Mouse (Mus musculus) ES-Bruce4 (cell line): ENCODE measurements at regions not wholly inside any gene's neighbourhood (a gene's known extent, or its start where the extent isn't known, plus 50 kb on each side); places are given as distances from the start of the nearest gene placed in this dataset.

Source experiments
- H3K27ac ChIP-seq: 2 replicates; pipeline ENCODE4 v1.5.1; 2012; ENCODE audit warnings: low read length, inconsistent platforms; ENCODE audit not compliant: insufficient read depth
- H3K27me3 ChIP-seq: 2 replicates; pipeline ENCODE4 v1.6.1; 2012; ENCODE audit warnings: mild to moderate bottlenecking, low read length, inconsistent platforms; ENCODE audit not compliant: control insufficient read depth, poor library complexity, insufficient read depth, severe bottlenecking
- H3K36me3 ChIP-seq: 2 replicates; pipeline ENCODE4 v1.6.1; 2012; ENCODE audit warnings: inconsistent platforms, mild to moderate bottlenecking, low read length, moderate library complexity; ENCODE audit not compliant: control insufficient read depth, poor library complexity, insufficient read depth, severe bottlenecking
- H3K4me1 ChIP-seq: one replicate; pipeline ENCODE4 v1.8.1; 2011; ENCODE audit warnings: low read length; ENCODE audit not compliant: control insufficient read depth, insufficient read depth
- H3K4me3 ChIP-seq: 2 replicates; pipeline ENCODE4 v1.5.1; 2011; ENCODE audit warnings: low read depth, mild to moderate bottlenecking, low read length
- H3K9ac ChIP-seq: 2 replicates; pipeline ENCODE4 v1.6.1; 2012; ENCODE audit warnings: low read depth, mild to moderate bottlenecking, inconsistent platforms; ENCODE audit not compliant: poor library complexity, severe bottlenecking
- H3K9me3 ChIP-seq: replicated peaks from 2 replicates; pipeline ENCODE4 v1.6.1; 2012; ENCODE audit warnings: mild to moderate bottlenecking, low read length, inconsistent platforms; ENCODE audit not compliant: control insufficient read depth, poor library complexity, insufficient read depth, severe bottlenecking
- CTCF ChIP-seq: IDR thresholded peaks from one replicate; pipeline ENCODE4 v1.8.1; 2011; ENCODE audit warnings: low read depth, low read length
- EP300 ChIP-seq: IDR thresholded peaks from 2 replicates; pipeline ENCODE4 v1.6.1; 2011; ENCODE audit warnings: low read depth, low read length; ENCODE audit not compliant: insufficient read depth
- POLR2A ChIP-seq: IDR thresholded peaks from one replicate; pipeline ENCODE4 v1.8.1; 2011; ENCODE audit warnings: low read length; ENCODE audit not compliant: insufficient read depth

- Histone ChIP-seq H3K9me3 (no peaks in the 10 kb centered on the region), H3K27me3 (no peaks in the 10 kb centered on the region), H3K27ac (no peak overlapping the region), H3K9ac (no peak overlapping the region), H3K36me3 (no peaks in the 10 kb centered on the region), H3K4me3 (no peak overlapping the region), H3K4me1 (no peaks in the 10 kb centered on the region)
- TF ChIP-seq POLR2A (no peak), CTCF (no peak), EP300 (no peak)
These were observed 86.3 kb downstream of the Hhipl2 start for GRCm38 (mm10) chr1:183504103-183504841.

- Histone ChIP-seq H3K4me1 (no peaks in the 10 kb centered on the region), H3K36me3 (no peaks in the 10 kb centered on the region), H3K9me3 (no peaks in the 10 kb centered on the region), H3K4me3 (no peak overlapping the region), H3K9ac (no peak overlapping the region), H3K27me3 (no peaks in the 10 kb centered on the region), H3K27ac (no peak overlapping the region)
- no peak for TF ChIP-seq POLR2A
- TF ChIP-seq CTCF = no peak
- no peak for TF ChIP-seq EP300
These were observed 89.9 kb downstream of the Hhipl2 start for GRCm38 (mm10) chr1:183507893-183508292.

DNA sequence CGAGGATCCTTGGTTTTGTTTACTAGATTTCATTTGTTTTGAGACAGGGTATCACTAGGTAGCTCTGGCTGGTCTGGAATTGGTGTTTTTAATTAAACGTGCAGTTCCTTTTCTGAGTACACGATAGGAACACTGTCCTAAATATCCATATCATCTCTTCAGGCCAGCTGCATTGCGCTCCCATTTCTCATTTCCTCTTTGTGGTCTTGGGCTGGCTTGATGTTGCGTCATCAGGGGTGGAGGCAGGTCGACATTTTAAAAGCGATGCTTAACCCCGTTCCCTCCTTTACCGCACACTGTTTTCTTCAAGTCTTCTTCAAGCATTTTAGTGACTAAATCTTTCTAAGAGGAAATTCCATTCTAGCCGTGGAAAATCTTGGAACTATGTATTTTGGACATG lies 92.7 kb downstream of the Hhipl2 start:
- no peak overlapping the region for H3K4me3 ChIP-seq
- H3K9me3 ChIP-seq = no peaks in the 10 kb centered on the region
- TF ChIP-seq POLR2A = no peak
- no peak for TF ChIP-seq CTCF
- TF ChIP-seq EP300 = no peak

DNA sequence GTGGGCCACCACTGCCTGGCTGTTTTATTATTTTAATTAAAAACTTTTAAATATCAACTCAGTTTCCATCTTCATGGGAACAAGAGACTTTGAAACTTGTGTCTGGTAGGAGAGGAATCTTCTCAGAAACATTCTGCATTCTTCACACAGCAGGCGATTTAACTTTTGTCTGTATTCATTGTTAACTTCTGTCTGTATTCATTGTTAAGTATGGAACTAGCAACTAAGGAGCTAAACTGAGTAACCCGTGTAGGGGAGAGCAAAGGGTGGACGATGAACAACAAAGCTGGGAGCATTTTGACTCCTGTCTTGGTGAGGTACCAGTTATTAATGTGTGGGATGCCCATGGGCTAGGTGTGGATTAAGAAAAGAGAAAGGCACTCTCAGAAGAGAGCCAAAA lies 95.9 kb downstream of the Hhipl2 start:
- Histone ChIP-seq H3K27me3 (no peaks in the 10 kb centered on the region), H3K4me1 (no peaks in the 10 kb centered on the region), H3K27ac (no peak overlapping the region), H3K9me3 (no peaks in the 10 kb centered on the region), H3K4me3 (no peak overlapping the region), H3K36me3 (no peaks in the 10 kb centered on the region), H3K9ac (no peak overlapping the region)
- TF ChIP-seq CTCF (no peak), POLR2A (no peak), EP300 (no peak)

More for the DNA sequence above, 92.7 kb downstream of the Hhipl2 start:
- no peak overlapping the region for H3K27ac ChIP-seq
- H3K27me3 ChIP-seq = no peaks in the 10 kb centered on the region
- H3K9ac ChIP-seq = no peak overlapping the region
- H3K36me3 ChIP-seq = no peaks in the 10 kb centered on the region
- no peaks in the 10 kb centered on the region for H3K4me1 ChIP-seq

DNA sequence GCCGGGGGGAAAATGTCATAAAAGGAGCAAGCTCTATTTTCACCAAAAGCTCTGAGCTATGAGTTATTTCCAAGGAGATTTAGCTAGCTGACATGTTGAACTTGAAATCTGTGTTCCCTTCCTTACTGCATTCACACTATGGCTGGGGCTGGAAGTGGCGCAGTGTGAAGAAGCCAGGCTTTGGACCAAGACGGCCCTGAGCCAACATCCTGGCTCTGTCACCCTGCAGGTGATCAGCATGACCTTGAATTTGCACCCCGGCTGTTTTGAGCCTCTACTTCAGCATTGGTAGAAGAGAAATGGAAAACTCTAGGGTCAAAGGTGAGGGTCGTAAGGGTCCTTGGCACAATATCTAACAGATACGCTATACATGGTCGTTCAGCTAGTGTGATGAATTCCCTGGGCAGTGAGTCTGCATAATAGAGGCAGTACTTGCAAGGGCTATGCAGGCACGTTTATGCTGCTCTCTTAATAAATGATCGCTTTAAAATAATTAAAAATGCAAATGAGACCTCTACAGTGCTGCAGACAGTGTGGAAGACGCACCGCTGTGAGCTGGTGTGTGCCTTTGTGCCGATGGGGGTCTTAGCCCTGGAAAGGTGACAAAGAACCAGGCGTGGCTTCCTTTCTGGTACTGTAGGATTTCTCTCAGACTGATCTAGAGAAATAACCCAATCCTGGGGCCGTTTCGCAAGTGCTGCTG lies 96.4 kb downstream of the Hhipl2 start:
- Histone ChIP-seq H3K9me3 (no peaks in the 10 kb centered on the region), H3K27me3 (no peaks in the 10 kb centered on the region), H3K9ac (no peak overlapping the region), H3K4me3 (no peak overlapping the region), H3K27ac (no peak overlapping the region), H3K36me3 (no peaks in the 10 kb centered on the region), H3K4me1 (no peaks in the 10 kb centered on the region)
- TF ChIP-seq POLR2A (no peak), EP300 (no peak), CTCF (no peak)

DNA sequence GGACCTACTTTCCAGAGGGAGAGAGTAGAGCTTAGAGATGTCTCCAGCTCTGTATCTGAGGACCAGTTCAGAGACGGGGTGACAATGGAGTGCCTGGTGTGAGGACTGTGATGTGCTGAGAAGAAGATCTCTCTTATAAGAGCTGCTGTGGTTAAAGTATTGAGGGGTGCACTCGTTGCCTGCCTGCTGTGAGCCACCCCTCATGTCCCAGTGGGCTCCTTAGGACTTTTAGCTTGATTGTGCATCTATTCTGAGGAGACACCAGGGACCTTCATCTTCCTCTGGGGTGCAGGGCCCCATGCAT lies 96.9 kb downstream of the Hhipl2 start:
- Histone ChIP-seq H3K27ac (no peak overlapping the region), H3K27me3 (no peaks in the 10 kb centered on the region), H3K4me1 (no peaks in the 10 kb centered on the region), H3K9me3 (no peaks in the 10 kb centered on the region), H3K9ac (no peak overlapping the region), H3K36me3 (no peaks in the 10 kb centered on the region), H3K4me3 (no peak overlapping the region)
- no peak for TF ChIP-seq POLR2A
